Mouse (Mus musculus): ENCODE measurements around the gene Fdx1.

The Fdx1 gene

GRCm38 (mm10) chr9:51961190-51961909 is 2.0 kb downstream of the Fdx1 start:
- DNase-seq (ENCODE audit: low spot score): no peak

DNA sequence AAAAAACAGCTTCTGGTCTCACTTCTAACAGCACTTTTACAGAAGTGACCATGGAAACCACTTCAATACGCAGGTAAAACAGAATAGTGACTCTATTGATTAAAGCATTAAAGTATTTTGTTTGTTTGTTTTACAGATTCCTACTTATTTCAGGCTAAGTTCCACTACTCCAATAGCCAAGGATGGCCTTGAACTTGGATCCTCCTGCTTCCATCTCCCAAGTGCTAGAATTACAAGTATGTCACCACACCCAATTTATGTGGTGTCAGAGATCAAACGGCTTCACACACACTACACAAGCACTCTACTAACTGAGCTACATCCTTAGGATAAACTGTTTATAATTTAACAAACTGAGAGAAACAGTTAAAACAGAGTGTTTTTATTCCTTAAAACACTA is 3.0 kb downstream of the Fdx1 start:
- no peak for DNase-seq (ENCODE audit: low spot score)

DNA sequence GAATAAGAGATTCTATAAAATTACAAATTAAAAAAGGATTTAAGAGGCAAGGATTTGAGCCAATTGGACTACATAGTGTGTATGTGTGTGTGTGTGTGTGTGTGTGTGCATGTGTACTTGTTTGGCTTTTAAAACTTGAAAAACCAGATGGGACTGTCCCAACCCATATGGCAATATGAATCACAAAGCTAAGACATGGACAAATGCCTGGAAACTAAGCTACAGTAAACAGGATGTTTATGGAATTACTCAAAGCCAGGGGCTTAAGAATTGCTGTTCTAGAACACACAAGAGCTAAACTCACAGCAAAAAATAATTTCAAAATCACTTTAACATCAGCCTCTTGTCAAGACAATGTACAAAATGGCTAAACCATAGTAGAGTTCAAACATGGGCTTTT is 4.4 kb downstream of the Fdx1 start:
- no peak for DNase-seq (ENCODE audit: low spot score)

- DNase-seq (ENCODE audit: low spot score): no peak
These were observed 6.3 kb downstream of the Fdx1 start for GRCm38 (mm10) chr9:51957025-51957424.

DNA sequence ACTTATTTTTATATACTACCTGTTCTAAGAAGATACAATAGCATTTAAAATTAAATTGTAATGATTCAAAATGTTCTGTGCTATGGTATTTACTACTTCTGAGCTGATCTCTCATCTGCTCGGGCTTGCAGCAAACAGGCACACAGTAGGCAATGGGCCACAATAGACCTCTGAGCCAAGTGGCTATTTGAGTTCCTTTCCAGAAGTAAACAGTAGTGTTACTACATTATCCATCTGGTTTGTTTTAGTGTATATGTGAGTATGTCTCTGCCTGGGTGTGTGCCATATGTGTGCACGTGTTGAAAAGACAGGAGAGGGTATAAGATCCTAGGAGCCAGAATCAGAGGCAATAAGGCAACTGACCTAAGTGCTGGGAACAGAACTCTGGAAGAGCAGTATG is 6.9 kb downstream of the Fdx1 start:
- no peak for DNase-seq (ENCODE audit: low spot score)

- no peak for DNase-seq (ENCODE audit: low spot score)
These were observed 12.0 kb downstream of the Fdx1 start for GRCm38 (mm10) chr9:51951337-51951736.

GRCm38 (mm10) chr9:51950667-51951066 is 12.7 kb downstream of the Fdx1 start:
- DNase-seq (ENCODE audit: low spot score): no peak

- no peak for DNase-seq (ENCODE audit: low spot score)
These were observed 13.1 kb downstream of the Fdx1 start for GRCm38 (mm10) chr9:51950225-51950624.

DNA sequence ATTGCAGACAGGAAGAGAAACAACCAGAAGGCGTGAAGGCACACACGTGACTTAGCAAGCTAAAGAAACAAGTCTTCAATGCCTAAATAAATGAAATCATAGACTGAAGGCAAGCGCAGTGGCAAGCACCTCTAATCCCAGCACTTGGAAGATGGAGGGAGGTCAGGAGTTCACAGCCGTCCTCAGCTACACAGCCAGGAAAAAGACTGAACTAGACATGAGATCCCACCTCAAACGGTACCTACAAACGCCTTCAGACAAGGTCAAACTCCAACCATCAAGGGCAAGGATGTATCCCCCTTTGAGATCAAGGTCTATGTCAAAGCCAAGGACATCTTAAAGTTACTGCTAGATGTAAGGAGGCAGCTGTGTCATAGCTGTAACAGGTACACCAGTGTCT is 19.4 kb downstream of the Fdx1 start:
- DNase-seq (ENCODE audit: low spot score): no peak

- DNase-seq (ENCODE audit: low spot score): no peak
These were observed 28.7 kb downstream of the Fdx1 start for GRCm38 (mm10) chr9:51934641-51935040.

GRCm38 (mm10) chr9:51931997-51932396 is 31.4 kb downstream of the Fdx1 start:
- DNase-seq (ENCODE audit: low spot score): no peak

- no peak for DNase-seq (ENCODE audit: low spot score)
These were observed 32.2 kb downstream of the Fdx1 start for GRCm38 (mm10) chr9:51931054-51931690.

DNA sequence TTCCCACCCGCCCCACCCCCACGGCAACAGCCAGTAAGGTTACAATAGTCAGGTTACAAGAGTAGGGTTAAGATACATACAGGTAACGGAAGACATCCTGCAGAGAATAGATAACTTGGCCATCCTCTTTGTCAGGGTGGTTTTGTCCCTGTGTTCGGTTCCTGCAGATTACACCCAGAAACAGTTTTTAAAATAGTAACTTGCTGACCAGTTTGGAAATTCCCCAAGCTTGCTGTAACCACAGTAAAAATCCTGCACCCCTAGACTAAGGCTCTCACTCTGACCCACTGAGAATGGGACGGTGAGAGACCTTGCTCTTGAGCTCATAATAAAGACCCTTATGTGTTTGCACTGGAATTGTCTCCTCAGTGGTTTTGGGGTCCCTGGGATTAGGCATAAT is 33.4 kb downstream of the Fdx1 start:
- DNase-seq (ENCODE audit: low spot score): no peak

GRCm38 (mm10) chr9:51928659-51929058 is 34.7 kb downstream of the Fdx1 start:
- DNase-seq (ENCODE audit: low spot score): no peak

DNA sequence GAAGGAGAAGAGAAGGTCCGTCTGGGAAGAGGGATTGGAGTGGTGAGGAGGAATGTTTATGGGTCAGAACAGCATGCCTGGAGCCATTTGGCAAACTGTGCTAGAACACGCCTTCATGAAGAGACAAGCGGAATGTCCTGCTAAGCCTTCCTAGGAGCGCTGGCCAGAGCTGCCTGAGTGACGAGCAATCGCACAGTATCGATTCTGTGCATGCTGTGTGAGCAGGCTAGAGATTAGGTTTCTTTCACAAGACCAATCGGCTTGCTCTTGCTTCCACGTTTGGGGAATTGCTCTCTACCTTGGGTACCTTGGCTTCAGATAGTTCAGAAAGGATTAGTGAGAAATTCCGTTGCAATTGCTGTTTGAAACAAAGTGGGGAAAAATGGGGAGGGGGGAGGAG is 35.2 kb downstream of the Fdx1 start:
- no peak for DNase-seq (ENCODE audit: low spot score)

DNA sequence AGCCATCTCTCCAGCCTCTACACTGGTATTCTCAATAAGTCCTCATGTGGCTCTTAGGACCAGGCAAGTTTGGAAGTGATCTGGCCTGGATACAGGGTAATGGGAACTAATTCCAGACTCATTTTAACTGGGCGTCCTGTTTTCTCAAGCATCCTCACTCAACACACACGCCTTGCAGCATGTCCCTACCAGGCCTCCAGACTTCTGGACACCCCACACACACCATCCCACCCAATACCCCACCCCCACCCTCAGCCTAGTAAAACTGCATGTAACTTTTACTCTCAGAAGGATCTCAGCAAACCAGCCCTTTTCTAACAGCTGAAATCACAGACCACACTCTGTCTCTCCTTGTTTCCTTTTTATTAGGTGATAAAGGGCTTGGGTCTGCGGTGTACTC is 35.7 kb downstream of the Fdx1 start:
- DNase-seq (ENCODE audit: low spot score): no peak

- DNase-seq (ENCODE audit: low spot score): no peak
These were observed 36.7 kb downstream of the Fdx1 start for GRCm38 (mm10) chr9:51926629-51927028.

- DNase-seq (ENCODE audit: low spot score): no peak
These were observed 38.7 kb downstream of the Fdx1 start for GRCm38 (mm10) chr9:51924551-51925081.

DNA sequence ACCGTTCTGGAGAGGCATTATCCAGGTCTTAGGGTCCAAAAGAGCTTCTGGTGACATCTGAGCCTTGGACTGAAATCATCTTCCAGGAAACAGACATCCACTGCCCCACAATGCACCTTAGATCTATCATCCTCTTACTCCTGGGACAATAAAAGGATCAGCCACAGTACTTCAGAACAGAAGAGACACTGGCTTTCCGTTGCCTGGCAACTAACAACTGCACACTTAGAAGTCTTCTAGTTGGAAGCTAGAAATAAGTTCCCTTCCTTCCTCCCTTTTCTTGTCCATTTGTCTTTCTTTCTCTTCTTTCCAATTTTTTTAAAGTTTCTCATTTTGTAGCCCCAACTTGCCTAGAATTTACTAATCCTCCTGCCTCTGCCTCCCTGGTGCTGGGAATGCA is 40.6 kb downstream of the Fdx1 start:
- DNase-seq (ENCODE audit: low spot score): no peak

DNA sequence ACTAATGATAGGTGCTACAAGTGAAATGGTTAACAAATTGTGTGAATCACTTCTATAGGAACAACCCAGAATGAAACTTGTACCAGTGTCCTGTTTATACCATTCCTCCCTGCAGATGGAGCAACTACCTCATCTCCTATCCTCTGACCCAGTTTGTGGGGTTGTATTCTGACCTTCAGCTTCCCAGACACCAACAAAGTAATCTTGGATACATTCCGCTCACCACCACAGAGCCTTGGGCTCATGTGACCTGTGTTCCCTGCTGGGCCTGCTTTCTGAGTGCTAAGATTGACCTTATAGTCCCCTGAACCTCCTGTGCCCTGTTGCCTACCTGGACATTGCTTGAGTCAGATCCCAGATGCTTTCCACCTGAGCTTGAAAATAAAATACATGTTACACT is 47.8 kb downstream of the Fdx1 start:
- no peak for DNase-seq (ENCODE audit: low spot score)

GRCm38 (mm10) chr9:51914481-51915120 is 48.8 kb downstream of the Fdx1 start:
- DNase-seq (ENCODE audit: low spot score): no peak

DNA sequence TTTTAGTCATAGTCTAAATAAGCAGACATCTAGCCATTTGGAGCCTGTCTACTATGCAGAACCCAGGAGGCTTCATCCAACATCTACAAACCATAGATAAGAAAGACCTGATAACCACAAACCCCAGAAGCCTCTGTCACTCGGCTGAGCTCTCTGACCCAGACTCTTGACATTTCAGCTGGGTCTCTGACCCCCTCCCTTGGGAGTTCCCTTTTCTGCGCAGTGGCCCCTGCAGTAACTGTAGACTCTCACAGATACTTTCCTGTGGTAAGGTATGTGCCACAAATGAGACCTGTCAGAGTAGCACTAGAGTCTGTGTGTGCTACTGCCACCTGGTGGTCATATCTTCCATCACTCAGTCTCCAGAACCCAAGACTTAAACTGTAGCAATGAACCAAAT is 54.5 kb downstream of the Fdx1 start:
- DNase-seq (ENCODE audit: low spot score): peak; percentile 50

DNA sequence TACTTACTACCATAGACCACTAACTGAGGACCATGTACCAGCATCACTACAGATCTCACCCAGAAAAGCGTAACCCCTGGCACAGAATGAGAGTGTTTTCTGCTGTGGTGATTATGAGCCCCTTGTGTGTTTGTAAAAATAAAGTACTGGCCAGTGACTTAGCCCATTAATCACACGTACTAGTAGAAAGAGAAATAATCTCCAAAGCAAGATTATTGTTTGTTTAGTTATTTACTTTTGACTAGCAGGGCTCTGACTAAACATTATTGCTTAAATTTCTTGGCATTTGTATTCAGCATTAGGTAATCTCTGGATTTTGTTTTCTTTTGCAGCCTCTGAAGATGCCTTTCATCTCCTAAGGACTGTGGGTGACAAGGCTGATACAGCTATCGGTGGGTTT is 55.1 kb downstream of the Fdx1 start:
- DNase-seq (ENCODE audit: low spot score): no peak
